Mouse (Mus musculus): ENCODE data around the gene Rcbtb1.

GRCm38 (mm10) chr14:59233635-59234034, 32.6 kb downstream of the Rcbtb1 start:
- no peak for TF ChIP-seq CTCF (IDR thresholded peaks at IDR 0.05; ENCODE audit: low read depth)
- no peak for TF ChIP-seq EP300 (IDR thresholded peaks at IDR 0.05; ENCODE audit: low read depth)

Data from heart, postnatal 0 days (tissue).